Mouse (Mus musculus): ENCODE measurements at regions not wholly inside any gene's neighbourhood (a gene's known extent, or its start where the extent isn't known, plus 50 kb on each side); places are given as distances from the start of the nearest gene placed in this dataset.

DNA sequence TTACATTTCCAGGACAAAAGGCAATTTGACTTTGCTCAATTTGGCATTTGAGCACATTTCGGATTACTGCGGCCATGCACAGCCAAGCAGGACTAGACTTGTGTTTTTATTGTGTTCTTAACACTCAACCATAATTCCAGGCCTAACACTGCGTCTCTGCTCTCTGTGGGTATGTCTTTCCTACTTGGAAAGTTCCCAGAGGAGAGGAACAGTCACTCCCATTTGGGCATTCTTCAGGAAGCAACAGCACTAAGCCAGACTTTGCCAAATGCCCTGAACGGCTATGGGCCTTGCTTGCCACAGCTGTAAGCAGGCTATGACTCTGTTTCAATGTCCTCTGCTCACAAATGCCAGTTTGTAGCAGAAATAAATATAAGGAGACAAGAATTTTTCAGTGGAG, 56.5 kb upstream of the Pdk3 start:
- in situ Hi-C loops (cut with MseI, MboI): loop anchor here in 1 of 2 experiments (5.0 kb wide), 1 partner anchor 91 kb away; no protein-coding TSS in a partner anchor

DNA sequence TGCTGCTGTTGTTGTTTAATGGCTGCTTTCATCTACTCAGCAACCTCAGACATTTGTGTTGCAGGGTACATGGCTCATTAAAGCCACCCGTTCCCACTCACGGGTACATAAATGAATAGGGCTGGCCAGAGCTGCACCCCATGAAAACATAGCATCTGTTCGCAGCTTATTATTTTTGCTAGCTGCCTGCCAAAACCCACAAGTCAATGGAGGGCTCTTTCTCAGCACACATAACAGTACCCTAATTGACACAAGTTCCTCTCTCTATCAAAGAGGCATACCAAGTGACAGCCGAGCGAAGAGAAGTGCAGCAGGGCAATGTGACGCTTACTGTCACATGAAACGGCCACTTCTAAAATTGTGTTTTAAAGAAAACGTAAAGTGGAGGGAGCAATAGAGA, 57.0 kb upstream of the Pdk3 start:
- in situ Hi-C loops (cut with MseI, MboI): loop anchor here in 1 of 2 experiments (5.0 kb wide), 1 partner anchor 92 kb away; no protein-coding TSS in a partner anchor

DNA sequence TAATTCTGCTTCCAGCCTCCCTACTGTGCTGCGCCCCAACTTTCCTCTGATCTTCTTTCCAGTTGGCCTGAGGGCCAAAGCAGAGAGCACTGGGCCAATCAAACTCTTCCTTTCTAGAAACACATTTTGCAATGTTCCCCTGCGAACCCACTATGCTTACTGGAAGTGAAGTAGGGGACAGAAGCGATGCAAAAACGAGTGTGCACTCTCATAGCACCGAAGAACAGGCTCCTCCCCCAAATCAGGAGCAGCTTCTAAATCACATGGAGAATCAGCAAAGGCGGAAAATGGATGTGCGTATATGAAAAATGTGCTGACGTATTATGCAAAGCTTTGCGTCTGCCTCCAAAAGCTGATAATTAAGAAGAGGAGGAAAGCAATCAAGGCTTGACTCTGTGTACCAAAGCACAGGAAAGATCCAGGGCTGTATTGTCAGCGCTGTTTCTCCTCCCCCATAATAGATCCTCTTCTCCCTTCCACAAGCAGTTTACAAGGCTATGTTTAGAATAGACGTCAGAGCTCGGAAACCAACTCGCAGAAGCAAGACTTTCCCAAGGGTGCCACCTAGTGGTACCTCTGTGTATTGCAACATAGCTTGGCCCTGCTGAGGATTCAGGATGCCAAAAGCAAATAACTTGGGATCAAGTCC, 57.5 kb upstream of the Pdk3 start:
- in situ Hi-C loops (cut with MseI, MboI): loop anchor here in 1 of 2 experiments (5.0 kb wide), 1 partner anchor 92 kb away; no protein-coding TSS in a partner anchor

DNA sequence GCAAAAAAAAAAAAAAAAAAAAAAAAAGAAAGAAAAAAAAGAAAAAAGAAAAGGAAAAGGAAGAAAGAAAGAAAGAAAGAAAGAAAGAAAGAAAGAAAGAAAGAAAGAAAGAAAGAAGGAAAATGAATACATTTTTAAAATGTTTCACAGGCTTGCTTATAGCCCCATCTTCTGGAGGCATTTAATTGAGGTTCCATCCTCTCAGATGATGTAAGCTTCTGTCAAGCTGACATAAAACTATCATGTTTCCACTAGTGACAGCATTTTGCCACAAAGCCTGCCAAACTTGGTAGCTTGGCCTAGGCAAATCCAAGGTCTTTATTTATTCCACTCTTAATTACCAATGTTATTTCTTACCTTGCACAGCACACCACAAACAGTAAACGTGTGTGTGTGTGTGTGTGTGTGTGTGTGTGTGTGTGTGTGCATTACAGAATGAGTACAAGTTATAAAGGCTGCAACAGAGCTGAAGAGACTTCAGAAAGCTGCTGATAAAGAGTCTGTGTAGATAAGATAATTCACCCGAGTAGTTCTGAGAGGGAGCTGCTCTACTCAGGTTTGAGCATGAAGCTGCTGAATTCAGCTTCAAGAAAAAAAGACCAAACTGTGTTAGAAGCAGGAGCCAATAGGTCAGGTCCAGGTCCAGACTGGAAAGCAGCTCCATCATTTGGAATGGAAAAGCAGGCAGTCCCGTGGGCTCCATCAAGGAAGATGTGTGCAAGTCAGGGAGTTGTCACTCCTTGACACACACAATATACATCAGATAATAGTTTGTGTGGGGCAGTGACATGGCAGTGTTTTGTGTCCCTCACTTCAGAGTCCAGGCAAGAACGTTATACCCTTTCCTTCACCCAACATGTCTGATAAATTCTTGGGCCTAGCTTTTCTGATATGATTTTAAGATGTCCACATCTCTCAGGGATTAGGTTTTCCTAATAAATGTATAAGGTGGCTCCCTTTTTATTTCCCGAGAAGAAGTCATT, 65.1 kb upstream of the Pdk3 start:
- in situ Hi-C loops (cut with MseI, MboI): no loop called here

- in situ Hi-C loops (cut with MseI, MboI): no loop called here
Observed at GRCm38 (mm10) chrX:93903209-93903608, 65.2 kb upstream of the AU015836 start.

GRCm38 (mm10) chrX:93905531-93905930, 62.9 kb upstream of the AU015836 start:
- in situ Hi-C loops (cut with MseI, MboI): no loop called here

- in situ Hi-C loops (cut with MseI, MboI): no loop called here
Observed at GRCm38 (mm10) chrX:93911087-93911840, 57.2 kb upstream of the AU015836 start.

DNA sequence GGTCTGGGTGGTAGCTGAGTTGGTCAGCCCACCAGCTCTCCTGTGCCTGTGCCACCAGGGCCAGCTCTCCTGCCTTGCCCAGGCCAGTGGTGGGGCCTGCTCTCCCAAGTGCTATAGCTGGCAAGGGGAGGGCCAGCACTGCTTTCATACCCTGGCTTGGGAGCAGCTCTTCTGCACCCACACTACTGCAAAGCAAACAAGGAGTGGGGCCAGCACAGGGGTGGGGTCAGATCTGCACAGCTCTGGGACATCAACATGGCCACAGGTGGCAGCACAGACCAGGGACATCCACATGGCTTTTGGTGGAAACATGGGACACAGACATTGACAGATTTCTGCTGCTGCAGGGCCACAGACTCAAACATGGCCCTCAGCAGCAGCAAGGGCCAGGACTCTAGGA, 52.9 kb upstream of the AU015836 start:
- in situ Hi-C loops (cut with MseI, MboI): loop anchor here in 1 of 2 experiments (5.0 kb wide), 1 partner anchor 67 kb away; no protein-coding TSS in a partner anchor

DNA sequence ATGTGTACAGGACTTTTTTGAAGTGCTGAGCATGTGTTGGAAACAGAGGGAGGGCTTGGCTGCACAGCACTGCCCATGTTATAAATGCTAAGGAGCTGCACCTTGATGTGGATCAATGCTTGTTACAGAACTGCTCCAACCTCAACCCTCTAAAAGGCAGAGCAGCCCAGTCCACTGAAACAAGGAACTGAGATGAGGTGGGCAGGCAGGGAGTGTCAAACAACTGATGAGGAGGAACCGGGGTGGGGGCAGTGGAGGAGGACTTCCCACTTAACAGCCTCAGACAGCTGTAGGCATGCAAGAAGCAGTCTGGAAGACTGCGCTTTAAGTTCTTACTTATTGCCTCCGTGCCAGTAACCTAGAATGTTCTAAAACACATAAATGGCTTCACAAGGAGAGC, 51.1 kb upstream of the AU015836 start:
- in situ Hi-C loops (cut with MseI, MboI): loop anchor here in 1 of 2 experiments (5.0 kb wide), 1 partner anchor 65 kb away; no protein-coding TSS in a partner anchor

Measured in mouse trophoblast stem cell (cell line).